Mouse (Mus musculus): ENCODE data around the gene Cphx2. TPM values are rescaled to one million over a fixed set of nuclear protein-coding genes. Genes with fewer than 3 reads are reported as not detected.
"Not testable (repeated sequence)": the region's sequence is repeated elsewhere in the genome, so short reads cannot be mapped to it uniquely, and the experiment has no call there.

Gene Cphx2
- polyA plus RNA-seq, 1 experiment from 2014 or later = not detected

GRCm38 (mm10) chr14:26066574-26067324 is 14.6 kb upstream of the Cphx2 start:
- H3K4me1 ChIP-seq (ENCODE audit: control insufficient read depth, low read depth, low read length); H3K27me3 ChIP-seq (ENCODE audit: control insufficient read depth, insufficient read depth, low read depth, low read length); H3K9ac ChIP-seq (ENCODE audit: low read depth, low read length); H3K27ac ChIP-seq (ENCODE audit: low read length); H3K36me3 ChIP-seq (ENCODE audit: control insufficient read depth, insufficient read depth); H3K4me2 ChIP-seq (ENCODE audit: low read depth, low read length); H3K9me3 ChIP-seq (replicated peaks; ENCODE audit: control insufficient read depth, low read length); H3K4me3 ChIP-seq (ENCODE audit: low read depth, low read length): not testable (repeated sequence)
- peak; percentile 67; the same call in 1 of the 2 replicates for ATAC-seq (ENCODE audit: low read depth)
- no CpG with 5 or more reads among the region's 44 CpGs for WGBS (ENCODE audit: insufficient replicate concordance)

GRCm38 (mm10) chr14:26067325-26067633 is 14.0 kb upstream of the Cphx2 start, which contains the start of gene Tmem254c:
Tmem254c (minus strand) TSS chr14:26067355.
- H3K4me3 ChIP-seq (ENCODE audit: low read depth, low read length); H3K4me1 ChIP-seq (ENCODE audit: control insufficient read depth, low read depth, low read length); H3K4me2 ChIP-seq (ENCODE audit: low read depth, low read length); H3K9ac ChIP-seq (ENCODE audit: low read depth, low read length); H3K9me3 ChIP-seq (replicated peaks; ENCODE audit: control insufficient read depth, low read length); H3K27me3 ChIP-seq (ENCODE audit: control insufficient read depth, insufficient read depth, low read depth, low read length); H3K36me3 ChIP-seq (ENCODE audit: control insufficient read depth, insufficient read depth); H3K27ac ChIP-seq (ENCODE audit: low read length): not testable (repeated sequence)
- peak; percentile 79 for ATAC-seq (ENCODE audit: low read depth)
- WGBS (ENCODE audit: insufficient replicate concordance) = no CpG with 5 or more reads among the region's 10 CpGs

- H3K27ac ChIP-seq (ENCODE audit: low read length); H3K4me1 ChIP-seq (ENCODE audit: control insufficient read depth, low read depth, low read length); H3K4me3 ChIP-seq (ENCODE audit: low read depth, low read length); H3K36me3 ChIP-seq (ENCODE audit: control insufficient read depth, insufficient read depth); H3K4me2 ChIP-seq (ENCODE audit: low read depth, low read length); H3K9me3 ChIP-seq (replicated peaks; ENCODE audit: control insufficient read depth, low read length); H3K9ac ChIP-seq (ENCODE audit: low read depth, low read length); H3K27me3 ChIP-seq (ENCODE audit: control insufficient read depth, insufficient read depth, low read depth, low read length): not testable (repeated sequence)
- ATAC-seq (ENCODE audit: low read depth) = peak; percentile 93
- no CpG with 5 or more reads among the region's 5 CpGs for WGBS (ENCODE audit: insufficient replicate concordance)
Measured at GRCm38 (mm10) chr14:26076620-26077390, 4.5 kb upstream of the Cphx2 start.

GRCm38 (mm10) chr14:26081997-26082396 is 681 bp downstream of the Cphx2 start, which contains the start of gene Cphx3:
Cphx3 (plus strand) TSS chr14:26082297.
- H3K9me3 ChIP-seq (replicated peaks; ENCODE audit: control insufficient read depth, low read length); H3K4me3 ChIP-seq (ENCODE audit: low read depth, low read length); H3K27ac ChIP-seq (ENCODE audit: low read length); H3K4me2 ChIP-seq (ENCODE audit: low read depth, low read length); ATAC-seq (ENCODE audit: low read depth); H3K4me1 ChIP-seq (ENCODE audit: control insufficient read depth, low read depth, low read length); H3K36me3 ChIP-seq (ENCODE audit: control insufficient read depth, insufficient read depth); H3K27me3 ChIP-seq (ENCODE audit: control insufficient read depth, insufficient read depth, low read depth, low read length); H3K9ac ChIP-seq (ENCODE audit: low read depth, low read length): not testable (repeated sequence)
- WGBS (ENCODE audit: insufficient replicate concordance) = no CpG with 5 or more reads among the region's 1 CpGs

GRCm38 (mm10) chr14:26097622-26098021 is 16.3 kb downstream of the Cphx2 start:
- not testable (repeated sequence) for H3K9ac ChIP-seq (ENCODE audit: low read depth, low read length); H3K4me2 ChIP-seq (ENCODE audit: low read depth, low read length); H3K27me3 ChIP-seq (ENCODE audit: control insufficient read depth, insufficient read depth, low read depth, low read length); H3K4me1 ChIP-seq (ENCODE audit: control insufficient read depth, low read depth, low read length); H3K36me3 ChIP-seq (ENCODE audit: control insufficient read depth, insufficient read depth); H3K4me3 ChIP-seq (ENCODE audit: low read depth, low read length); H3K9me3 ChIP-seq (replicated peaks; ENCODE audit: control insufficient read depth, low read length); H3K27ac ChIP-seq (ENCODE audit: low read length)
- ATAC-seq (ENCODE audit: low read depth) = peak; percentile 37; the same call in 1 of the 2 replicates
- WGBS (ENCODE audit: insufficient replicate concordance) = no CpG with 5 or more reads among the region's 3 CpGs

- H3K36me3 ChIP-seq (ENCODE audit: control insufficient read depth, insufficient read depth); H3K27me3 ChIP-seq (ENCODE audit: control insufficient read depth, insufficient read depth, low read depth, low read length); H3K27ac ChIP-seq (ENCODE audit: low read length); H3K4me3 ChIP-seq (ENCODE audit: low read depth, low read length); ATAC-seq (ENCODE audit: low read depth); H3K4me2 ChIP-seq (ENCODE audit: low read depth, low read length); H3K9ac ChIP-seq (ENCODE audit: low read depth, low read length); H3K9me3 ChIP-seq (replicated peaks; ENCODE audit: control insufficient read depth, low read length); H3K4me1 ChIP-seq (ENCODE audit: control insufficient read depth, low read depth, low read length): not testable (repeated sequence)
- no CpG with 5 or more reads among the region's 7 CpGs for WGBS (ENCODE audit: insufficient replicate concordance)
Measured at GRCm38 (mm10) chr14:26118150-26118549, 36.8 kb downstream of the Cphx2 start, which contains the start of gene Duxbl2. Duxbl2 (plus strand) TSS chr14:26118349.

- H3K4me1 ChIP-seq (ENCODE audit: control insufficient read depth, low read depth, low read length); H3K9ac ChIP-seq (ENCODE audit: low read depth, low read length); H3K4me2 ChIP-seq (ENCODE audit: low read depth, low read length); H3K9me3 ChIP-seq (replicated peaks; ENCODE audit: control insufficient read depth, low read length); H3K27ac ChIP-seq (ENCODE audit: low read length); ATAC-seq (ENCODE audit: low read depth); H3K36me3 ChIP-seq (ENCODE audit: control insufficient read depth, insufficient read depth); H3K4me3 ChIP-seq (ENCODE audit: low read depth, low read length); H3K27me3 ChIP-seq (ENCODE audit: control insufficient read depth, insufficient read depth, low read depth, low read length): not testable (repeated sequence)
- WGBS (ENCODE audit: insufficient replicate concordance) = no CpG with 5 or more reads among the region's 18 CpGs
Measured at GRCm38 (mm10) chr14:26118550-26119000, 37.3 kb downstream of the Cphx2 start.

- H3K9me3 ChIP-seq (replicated peaks; ENCODE audit: control insufficient read depth, low read length); H3K27ac ChIP-seq (ENCODE audit: low read length); H3K4me1 ChIP-seq (ENCODE audit: control insufficient read depth, low read depth, low read length); H3K4me2 ChIP-seq (ENCODE audit: low read depth, low read length); H3K27me3 ChIP-seq (ENCODE audit: control insufficient read depth, insufficient read depth, low read depth, low read length); ATAC-seq (ENCODE audit: low read depth); H3K4me3 ChIP-seq (ENCODE audit: low read depth, low read length); H3K9ac ChIP-seq (ENCODE audit: low read depth, low read length); H3K36me3 ChIP-seq (ENCODE audit: control insufficient read depth, insufficient read depth): not testable (repeated sequence)
- no CpG with 5 or more reads among the region's 7 CpGs for WGBS (ENCODE audit: insufficient replicate concordance)
Measured at GRCm38 (mm10) chr14:26119095-26119494, 37.8 kb downstream of the Cphx2 start.

Data from liver, embryonic 16.5 days (tissue).